Mouse (Mus musculus) erythroblast, embryonic 14.5 days (primary cell): ENCODE measurements around the gene Lrrc4b. TPM values are rescaled to one million over a fixed set of nuclear protein-coding genes. Genes with fewer than 3 reads are reported as not detected.

Experiments
- H3K27me3 ChIP-seq: 2 replicates; pipeline ENCODE4 v1.6.1; 2012; ENCODE audit warnings: inconsistent platforms; ENCODE audit not compliant: control insufficient read depth
- H3K36me3 ChIP-seq: 2 replicates; pipeline ENCODE4 v1.6.1; 2012; ENCODE audit warnings: mild to moderate bottlenecking, inconsistent platforms; ENCODE audit not compliant: control insufficient read depth
- H3K4me1 ChIP-seq: 2 replicates; pipeline ENCODE4 v1.6.1; 2012; ENCODE audit warnings: inconsistent platforms; ENCODE audit not compliant: control insufficient read depth
- H3K4me3 ChIP-seq: replicated peaks from 2 replicates; pipeline ENCODE3; 2012; ENCODE audit warnings: moderate library complexity, mild to moderate bottlenecking, inconsistent platforms
- H3K9me3 ChIP-seq: 2 replicates; pipeline ENCODE4 v1.6.1; 2012; ENCODE audit warnings: low read length, inconsistent platforms, mixed read lengths; ENCODE audit not compliant: control insufficient read depth
- GATA1 ChIP-seq: IDR thresholded peaks from 2 replicates; pipeline ENCODE4 v1.6.1; 2012; ENCODE audit warnings: low read length, inconsistent platforms, mixed read lengths
- TAL1 ChIP-seq: IDR thresholded peaks from 3 replicates; pipeline ENCODE4 v1.6.1; 2012; ENCODE audit warnings: low read length, inconsistent platforms, mixed read lengths
- polyA plus RNA-seq: library from polyadenylated mRNA; stranded (reverse); fragments of >175 nt; gene quantifications from 2 replicates; pipeline ENCODE4 v1.2.3, GENCODE M21; 2012

Lrrc4b gene
- polyA plus RNA-seq, 1 experiment, result not detected

DNA sequence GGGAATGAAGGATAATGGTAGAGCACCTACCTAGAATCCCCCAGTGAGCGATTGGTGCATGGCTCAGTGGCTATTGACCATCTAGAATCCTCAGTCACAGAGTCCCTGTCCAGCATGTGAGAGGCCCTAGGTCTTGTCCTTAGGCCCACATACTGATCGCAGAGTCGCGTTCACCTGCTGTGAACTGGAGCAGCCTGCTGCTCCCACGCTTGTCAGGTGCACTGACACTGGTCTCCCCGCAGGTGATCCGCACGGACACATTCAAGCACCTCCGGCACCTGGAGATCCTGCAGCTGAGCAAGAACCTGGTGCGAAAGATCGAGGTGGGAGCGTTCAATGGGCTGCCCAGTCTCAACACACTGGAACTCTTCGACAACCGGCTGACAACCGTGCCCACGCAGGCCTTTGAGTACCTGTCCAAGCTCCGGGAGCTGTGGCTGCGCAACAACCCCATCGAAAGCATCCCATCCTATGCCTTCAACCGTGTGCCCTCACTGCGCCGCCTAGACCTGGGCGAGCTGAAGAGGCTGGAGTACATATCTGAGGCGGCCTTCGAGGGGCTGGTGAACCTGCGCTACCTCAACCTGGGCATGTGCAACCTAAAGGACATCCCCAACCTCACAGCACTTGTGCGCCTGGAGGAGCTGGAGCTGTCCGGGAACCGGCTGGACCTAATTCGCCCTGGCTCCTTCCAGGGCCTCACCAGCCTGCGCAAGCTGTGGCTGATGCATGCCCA lies 32.1 kb downstream of the Lrrc4b start:
- TF ChIP-seq GATA1 (no peak), TAL1 (no peak)
- Histone ChIP-seq H3K27me3 (peaks cover 77% of the 10 kb centered on the region), H3K4me1 (peaks cover 59% of the 10 kb centered on the region), H3K9me3 (peaks cover 21% of the 10 kb centered on the region), H3K4me3 (no peak overlapping the region), H3K36me3 (peaks cover 2% of the 10 kb centered on the region; the same call in 1 of the 2 replicates)

DNA sequence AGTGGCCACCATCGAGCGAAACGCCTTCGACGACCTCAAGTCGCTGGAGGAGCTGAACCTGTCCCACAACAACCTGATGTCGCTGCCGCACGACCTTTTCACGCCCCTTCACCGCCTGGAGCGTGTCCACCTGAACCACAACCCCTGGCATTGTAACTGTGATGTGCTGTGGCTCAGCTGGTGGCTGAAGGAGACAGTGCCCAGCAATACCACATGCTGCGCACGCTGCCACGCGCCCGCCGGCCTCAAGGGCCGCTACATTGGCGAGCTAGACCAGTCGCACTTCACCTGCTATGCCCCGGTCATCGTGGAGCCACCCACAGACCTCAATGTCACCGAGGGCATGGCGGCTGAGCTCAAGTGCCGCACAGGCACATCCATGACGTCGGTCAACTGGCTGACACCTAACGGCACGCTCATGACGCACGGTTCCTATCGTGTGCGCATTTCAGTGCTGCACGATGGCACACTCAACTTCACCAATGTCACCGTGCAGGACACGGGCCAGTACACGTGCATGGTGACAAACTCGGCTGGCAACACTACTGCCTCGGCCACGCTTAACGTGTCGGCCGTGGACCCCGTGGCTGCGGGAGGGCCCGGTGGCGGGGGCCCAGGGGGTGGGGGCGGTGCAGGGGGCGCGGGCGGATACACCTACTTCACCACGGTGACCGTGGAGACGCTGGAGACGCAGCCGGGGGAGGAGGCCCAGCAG lies 32.8 kb downstream of the Lrrc4b start:
- Histone ChIP-seq H3K4me1 (peaks cover 59% of the 10 kb centered on the region), H3K4me3 (no peak overlapping the region), H3K9me3 (peaks cover 21% of the 10 kb centered on the region), H3K36me3 (peaks cover 7% of the 10 kb centered on the region), H3K27me3 (peaks cover 77% of the 10 kb centered on the region)
- TF ChIP-seq TAL1, result no peak
- no peak for TF ChIP-seq GATA1

- Histone ChIP-seq H3K36me3 (peaks cover 12% of the 10 kb centered on the region), H3K4me1 (peaks cover 59% of the 10 kb centered on the region), H3K9me3 (peaks cover 21% of the 10 kb centered on the region), H3K27me3 (peaks cover 71% of the 10 kb centered on the region), H3K4me3 (no peak overlapping the region)
- TF ChIP-seq TAL1 (no peak), GATA1 (no peak)
Measured at GRCm38 (mm10) chr7:44462218-44463055, 33.6 kb downstream of the Lrrc4b start.

- peaks cover 60% of the 10 kb centered on the region for H3K4me1 ChIP-seq
- peaks cover 13% of the 10 kb centered on the region for H3K36me3 ChIP-seq
- H3K9me3 ChIP-seq, result peaks cover 21% of the 10 kb centered on the region
- TF ChIP-seq GATA1, result no peak
- no peak for TF ChIP-seq TAL1
- H3K4me3 ChIP-seq, result no peak overlapping the region
- peaks cover 66% of the 10 kb centered on the region for H3K27me3 ChIP-seq
Measured at GRCm38 (mm10) chr7:44463056-44463425, 34.2 kb downstream of the Lrrc4b start.

DNA sequence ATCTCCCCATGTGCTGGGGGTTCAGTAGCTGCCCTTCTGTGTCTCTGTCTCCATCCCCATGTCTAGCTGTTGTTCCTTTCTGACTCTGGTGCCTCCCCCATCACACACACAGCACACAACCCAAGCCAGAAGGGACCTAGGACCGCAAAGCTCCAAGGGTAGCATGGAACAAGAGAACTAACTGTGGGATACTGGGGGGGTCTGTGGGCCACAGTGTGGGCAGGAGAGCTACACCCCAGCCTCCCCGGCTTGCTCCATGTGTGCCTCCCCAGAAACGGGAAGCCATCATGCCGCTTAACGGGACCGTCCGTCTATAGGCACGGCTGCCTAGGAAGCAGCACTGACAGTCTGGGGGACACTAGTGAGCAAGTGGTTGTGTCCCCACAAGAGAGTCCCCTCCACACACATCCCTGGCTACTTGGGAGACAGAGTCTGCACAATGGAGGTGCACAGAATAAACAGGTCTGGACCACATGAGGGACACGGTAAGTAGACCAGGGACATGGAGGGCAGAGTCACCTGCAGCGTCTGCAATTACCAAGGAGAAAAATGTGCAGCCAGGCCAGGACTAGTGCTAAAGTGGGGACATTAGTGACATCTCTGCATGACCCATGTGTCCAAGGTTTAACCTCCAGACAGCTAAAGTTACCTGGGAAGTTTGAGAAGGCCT lies 34.9 kb downstream of the Lrrc4b start:
- Histone ChIP-seq H3K4me1 (peaks cover 64% of the 10 kb centered on the region), H3K36me3 (peaks cover 19% of the 10 kb centered on the region), H3K4me3 (no peak overlapping the region), H3K27me3 (peaks cover 61% of the 10 kb centered on the region), H3K9me3 (peaks cover 20% of the 10 kb centered on the region)
- no peak for TF ChIP-seq TAL1
- TF ChIP-seq GATA1, result no peak

- Histone ChIP-seq H3K36me3 (peaks cover 27% of the 10 kb centered on the region), H3K27me3 (peaks cover 52% of the 10 kb centered on the region), H3K4me3 (no peak overlapping the region), H3K9me3 (peaks cover 20% of the 10 kb centered on the region), H3K4me1 (peaks cover 71% of the 10 kb centered on the region)
- TF ChIP-seq GATA1 (no peak), TAL1 (no peak)
Measured at GRCm38 (mm10) chr7:44464511-44464910, 35.7 kb downstream of the Lrrc4b start.

- Histone ChIP-seq H3K4me1 (peaks cover 76% of the 10 kb centered on the region), H3K27me3 (peaks cover 46% of the 10 kb centered on the region), H3K9me3 (peaks cover 20% of the 10 kb centered on the region), H3K4me3 (peak within 1 kb of the TSS; percentile 17), H3K36me3 (peaks cover 33% of the 10 kb centered on the region)
- TF ChIP-seq GATA1 (no peak), TAL1 (no peak)
Measured at GRCm38 (mm10) chr7:44465111-44465510, 36.3 kb downstream of the Lrrc4b start, which contains the start of gene Aspdh. TSS of gene Aspdh (plus strand) at chr7:44465391.

DNA sequence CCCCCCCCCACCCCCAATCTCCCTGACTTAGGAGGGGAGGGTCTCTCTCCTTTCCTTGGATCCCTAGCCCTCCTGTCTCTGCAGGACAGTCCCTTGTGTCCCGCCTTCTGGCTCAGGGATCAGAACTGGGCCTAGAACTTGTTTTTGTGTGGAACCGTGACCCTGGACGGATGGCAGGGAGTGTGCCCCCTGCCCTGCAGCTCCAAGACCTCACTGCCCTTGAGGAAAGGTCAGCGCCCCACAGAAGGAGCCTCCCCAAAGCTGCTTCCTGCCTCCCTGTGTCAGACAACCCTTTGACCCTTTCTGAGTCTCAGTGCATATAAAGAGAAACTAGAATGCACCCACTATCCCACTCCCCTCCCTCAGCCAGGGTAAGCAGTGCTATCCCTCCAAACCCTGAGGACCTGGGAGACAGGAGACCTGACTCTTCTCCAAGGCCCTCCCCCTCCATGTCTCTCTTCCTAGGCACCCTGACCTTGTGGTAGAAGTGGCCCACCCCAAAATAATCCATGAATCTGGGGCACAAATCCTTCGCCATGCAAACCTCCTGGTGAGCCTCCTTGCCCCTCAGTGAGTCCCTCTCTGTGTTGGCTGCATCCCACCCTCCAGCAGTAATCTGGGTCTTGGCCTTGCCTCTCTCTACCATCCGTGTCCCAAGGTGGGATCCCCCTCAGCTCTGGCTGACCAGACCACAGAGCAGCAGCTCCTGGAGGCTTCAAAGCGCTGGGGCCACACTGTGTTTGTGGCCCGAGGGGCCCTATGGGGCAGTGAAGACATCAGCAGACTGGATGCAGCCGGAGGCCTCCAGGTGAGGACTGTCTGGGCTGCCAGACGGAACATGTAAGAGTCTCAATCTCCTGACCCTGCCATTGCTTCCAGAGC lies 37.4 kb downstream of the Lrrc4b start:
- Histone ChIP-seq H3K36me3 (peaks cover 45% of the 10 kb centered on the region), H3K9me3 (peaks cover 14% of the 10 kb centered on the region), H3K27me3 (peaks cover 35% of the 10 kb centered on the region), H3K4me1 (peaks cover 88% of the 10 kb centered on the region), H3K4me3 (no peak overlapping the region)
- TF ChIP-seq TAL1 (no peak), GATA1 (no peak)
